Mouse (Mus musculus): ENCODE results near the gene Gm40193.
A peak's percentile ranks its signal among the peaks of the same experiment; 100 is the strongest.

Gene Gm40193

DNA sequence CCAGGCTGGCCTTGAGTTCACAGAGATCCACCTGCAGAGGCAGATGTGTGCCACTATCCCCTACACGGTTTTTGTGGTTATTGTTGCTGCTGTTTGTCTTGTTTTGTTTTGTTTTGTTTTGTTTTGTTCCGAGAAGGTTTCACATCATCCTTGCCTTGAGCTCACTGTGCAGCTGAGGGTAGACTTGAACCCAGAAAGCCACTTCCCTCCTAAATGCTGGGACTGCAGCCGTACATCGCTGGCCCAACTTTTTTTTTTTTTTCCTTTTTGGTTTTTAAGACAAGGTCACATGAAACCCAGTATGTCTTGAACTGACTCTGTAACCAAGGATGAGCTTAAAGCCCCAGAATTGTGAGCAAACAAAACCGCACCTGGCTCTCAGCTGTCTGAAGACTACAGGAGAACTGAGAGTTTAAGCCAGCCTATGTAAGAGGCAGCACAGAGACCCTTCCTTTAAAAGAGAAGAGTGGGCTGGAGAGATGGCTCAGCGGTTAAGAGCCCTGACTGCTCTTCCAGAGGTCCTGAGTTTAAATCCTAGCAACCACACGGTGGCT lies 25.7 kb downstream of the Gm40193 start:
- DNase-seq (ENCODE audit: low spot score in 2 of 2) = no peak

DNA sequence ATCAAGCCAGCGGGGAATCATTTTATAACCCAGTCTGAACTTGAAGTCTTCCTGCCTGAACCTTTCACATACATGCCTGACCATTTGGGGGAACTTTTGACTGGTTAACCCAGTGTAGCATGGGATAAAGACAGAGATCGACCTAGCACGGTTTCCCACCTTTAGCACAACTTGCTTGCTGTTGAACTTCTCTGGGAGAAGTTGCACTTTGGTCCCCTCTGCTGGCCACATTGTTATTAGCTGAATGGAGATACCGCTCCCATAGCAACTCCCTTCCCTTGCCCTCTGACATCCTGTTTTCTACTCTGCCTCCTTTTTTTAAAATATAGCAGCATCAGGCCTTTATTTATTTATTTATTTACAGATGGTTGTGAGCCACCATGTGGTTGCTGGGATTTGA lies 26.4 kb downstream of the Gm40193 start:
- DNase-seq (ENCODE audit: low spot score in 2 of 2) = peak; percentile 66

DNA sequence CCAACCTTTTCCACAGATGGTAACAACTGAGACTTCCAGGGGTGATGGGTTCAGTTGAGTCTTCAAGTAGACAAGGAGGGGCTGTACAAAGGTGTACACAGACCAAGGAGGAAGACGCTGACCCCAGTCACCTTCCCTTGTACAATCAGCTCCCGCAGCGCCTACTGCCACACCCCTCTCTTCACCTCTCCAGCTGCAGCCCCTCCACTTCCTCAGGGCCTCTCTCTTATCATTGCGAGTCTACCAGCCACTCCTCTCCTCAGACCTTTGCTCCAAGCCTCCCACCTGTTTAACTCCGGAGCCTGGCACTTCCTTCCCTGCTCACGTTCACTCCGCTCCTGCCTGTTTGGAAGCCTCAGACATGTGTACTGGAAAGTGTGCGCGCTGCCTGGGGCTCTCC lies 27.8 kb downstream of the Gm40193 start, which contains the start of gene Tm4sf5:
Gene Tm4sf5 (plus strand): TSS at position 275 of the 400 bp plus-strand sequence.
- no peak for DNase-seq (ENCODE audit: low spot score in 2 of 2)

DNA sequence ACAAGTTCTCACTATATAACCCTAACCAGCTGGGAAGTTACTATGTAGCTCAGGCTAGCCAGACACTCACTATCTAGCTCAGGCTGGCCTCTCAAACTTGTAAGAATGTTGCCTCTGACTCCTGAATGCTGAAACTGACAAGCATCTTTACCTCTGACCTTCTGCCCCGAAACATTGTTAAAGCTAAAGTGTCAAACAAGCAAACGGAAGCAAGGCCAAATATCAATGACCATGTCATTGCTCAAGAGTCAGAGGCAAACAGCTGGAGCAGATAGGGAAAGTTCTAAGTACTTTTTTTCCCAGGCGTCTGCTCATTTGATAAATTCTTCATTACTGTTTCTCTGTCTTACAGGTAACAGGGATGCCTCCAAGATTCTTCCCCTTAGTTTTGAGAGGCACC lies 30.7 kb downstream of the Gm40193 start:
- no peak for DNase-seq (ENCODE audit: low spot score in 2 of 2)

DNA sequence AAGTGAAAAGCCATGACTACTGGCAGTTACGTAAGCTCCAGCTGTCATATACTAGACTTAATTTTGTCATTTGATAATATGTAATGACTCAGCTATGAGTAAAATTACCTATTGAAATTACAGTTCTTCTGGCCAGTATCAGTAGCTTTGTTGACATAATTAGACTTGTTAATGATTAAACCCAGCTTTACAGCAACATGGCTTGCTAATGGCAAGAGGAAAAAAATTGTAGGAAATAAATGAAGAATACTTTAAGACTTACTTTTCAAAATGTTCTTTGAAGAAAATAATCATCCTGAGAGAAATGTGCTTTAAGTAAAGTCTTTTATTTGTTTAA lies 32.3 kb downstream of the Gm40193 start:
- DNase-seq (ENCODE audit: low spot score in 2 of 2) = no peak

DNA sequence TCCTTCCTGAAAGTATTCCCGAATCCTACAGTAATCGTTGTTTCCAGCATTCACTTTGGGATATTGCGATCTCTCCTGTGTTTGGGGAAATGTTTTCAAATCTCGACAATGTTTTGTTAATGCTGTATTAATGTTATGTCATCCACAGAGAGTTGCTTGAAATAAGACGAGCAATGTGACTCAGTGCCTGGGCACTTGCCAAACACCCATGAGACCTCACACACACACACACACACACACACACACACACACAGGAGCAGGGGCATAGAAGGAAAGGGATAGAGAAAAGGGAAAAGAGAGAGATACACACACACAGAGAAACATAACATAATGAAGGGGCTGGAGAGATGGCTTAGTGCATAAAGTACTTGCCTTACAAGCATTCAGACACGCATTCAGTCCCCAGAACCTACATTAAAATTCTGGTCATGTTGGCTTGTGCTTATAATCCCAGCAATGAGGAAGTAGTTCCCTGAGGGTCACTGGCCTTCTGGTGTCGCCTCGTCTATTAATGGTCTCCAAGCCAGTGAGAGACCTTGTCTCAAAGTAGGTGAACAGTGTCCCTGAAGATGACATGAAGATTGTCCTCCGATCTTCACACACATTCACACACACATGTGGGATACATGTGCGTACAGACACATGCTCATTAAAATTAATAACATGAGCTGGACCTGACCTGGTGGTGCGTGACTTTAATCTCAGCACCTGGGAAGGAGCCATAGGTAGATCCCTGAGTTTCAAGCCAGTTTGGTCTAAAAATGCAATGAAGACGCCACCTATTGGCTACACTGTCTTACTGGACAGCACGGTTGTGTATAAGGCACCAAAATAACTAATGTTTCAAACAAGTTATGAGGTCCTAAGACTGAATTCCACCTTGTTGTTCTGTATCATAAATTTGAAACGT lies 32.9 kb downstream of the Gm40193 start:
- no peak for DNase-seq (ENCODE audit: low spot score in 2 of 2)

DNA sequence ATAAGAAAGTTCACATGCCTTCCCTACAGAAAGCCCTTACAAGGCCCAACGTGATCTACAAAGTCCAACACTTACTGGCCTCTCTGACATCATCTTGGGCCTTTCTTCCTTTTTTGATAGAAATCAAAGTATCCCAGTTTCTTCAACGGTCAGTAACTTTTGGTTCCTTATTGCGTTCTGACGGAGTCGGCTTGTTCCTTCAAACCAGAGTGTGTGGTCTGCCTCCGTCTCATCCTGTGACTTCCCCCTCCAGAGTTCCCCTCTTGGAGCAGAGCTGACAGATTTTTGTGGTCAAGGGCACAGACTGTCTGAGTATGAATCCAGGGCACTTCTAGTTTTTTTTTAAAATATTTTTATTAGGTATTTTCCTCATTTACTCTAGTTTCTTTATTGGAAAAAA lies 43.1 kb downstream of the Gm40193 start:
- no peak for DNase-seq (ENCODE audit: low spot score in 2 of 2)

DNA sequence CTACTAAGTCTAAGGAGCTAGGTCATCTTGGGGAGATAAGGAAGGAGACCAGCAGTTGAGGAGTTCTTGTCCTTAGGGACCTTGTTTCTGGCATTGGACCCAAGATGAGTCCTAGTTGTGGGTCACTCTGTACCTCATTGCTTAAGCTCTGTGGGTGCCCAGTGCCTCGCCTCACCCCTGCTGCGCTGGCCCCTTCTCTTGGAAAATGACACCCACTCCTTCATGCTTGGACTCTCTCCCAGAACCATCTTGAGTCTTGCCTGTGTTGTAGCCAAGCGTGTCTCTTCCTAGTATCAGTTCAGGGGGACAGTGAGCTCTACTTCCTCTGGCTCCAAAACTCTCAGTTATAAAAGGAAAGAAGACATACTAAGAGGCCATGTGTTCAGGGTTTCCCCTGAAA lies 43.6 kb downstream of the Gm40193 start:
- no peak for DNase-seq (ENCODE audit: low spot score in 2 of 2)

DNA sequence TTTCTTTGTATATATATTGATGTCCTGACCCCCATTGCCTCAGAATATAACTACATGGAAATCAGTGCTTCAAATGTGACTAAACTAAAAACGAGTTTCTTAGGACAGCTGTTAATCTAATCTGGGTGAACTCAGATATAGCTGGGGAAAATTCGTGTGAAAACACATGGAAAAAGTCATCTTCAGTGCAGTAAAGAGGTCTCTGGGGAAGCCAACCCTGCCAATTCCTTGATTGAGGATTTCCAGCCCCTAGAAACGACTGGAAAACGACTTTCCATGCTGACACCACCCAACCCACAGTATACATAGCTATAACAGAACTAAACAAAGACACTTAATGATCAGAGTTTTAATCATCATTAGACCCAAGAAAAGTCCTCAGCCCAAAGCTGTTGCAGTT lies 44.9 kb downstream of the Gm40193 start:
- DNase-seq (ENCODE audit: low spot score in 2 of 2) = no peak

DNA sequence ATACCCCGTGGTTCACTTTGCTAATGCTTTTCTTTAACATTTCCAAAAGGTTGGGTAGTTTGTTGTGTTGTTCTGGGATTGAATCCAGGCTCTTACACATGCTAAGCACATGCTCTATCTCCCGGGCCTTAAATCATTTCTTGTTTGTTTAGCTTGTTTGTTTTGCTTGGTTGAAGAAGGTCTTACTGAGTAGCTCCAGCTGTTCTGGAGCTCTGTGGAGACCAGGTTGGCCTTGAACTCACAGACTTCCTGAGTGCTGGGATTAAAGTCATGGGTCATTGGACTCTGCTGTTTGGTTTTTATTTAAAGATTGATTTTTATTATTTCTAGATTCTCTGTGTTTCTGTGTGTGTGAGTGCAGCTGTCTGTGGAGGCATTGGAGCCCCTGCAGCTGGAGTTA lies 47.2 kb downstream of the Gm40193 start:
- no peak for DNase-seq (ENCODE audit: low spot score in 2 of 2)

All from right cerebral cortex, adult 2 months (tissue).